Mouse (Mus musculus) left cerebral cortex, postnatal 25 days (tissue): ENCODE results near the gene Dnajc24. TPM values are rescaled to one million over a fixed set of nuclear protein-coding genes. Genes with fewer than 3 reads are reported as not detected.

Experiments used
- microRNA-seq, 2 experiments: library from miRNA; unstranded; fragments of <30 nt; microRNA quantifications; one replicate each; pipeline ENCODE4 v1.2.0; 2022
- total RNA-seq, 2 experiments: library from RNA; stranded (reverse); gene quantifications; 2 replicates each; pipeline ENCODE4 v1.2.3; 2021

Dnajc24 gene
- total RNA-seq, 2 experiments from 2014 or later: 19.5 to 24.1 TPM

Small RNA genes within 50 kb of the gene (microRNA-seq; reads per million reads assigned to microRNA genes)
- gene Gm22002: 0 reads per million in 2 experiments

Other genes starting within 250 kb of the Dnajc24 start
- 10 to 100 TPM; 17.8 to 22.2 TPM for gene Elp4, start 99.0 kb downstream of the Dnajc24 start, total RNA-seq
- 10 to 100 TPM; 29.4 to 29.9 TPM for gene Immp1l, start 98.9 kb downstream of the Dnajc24 start, total RNA-seq